Mouse (Mus musculus): ENCODE results near the gene Gad2.
"Not testable (repeated sequence)": the region's sequence is repeated elsewhere in the genome, so short reads cannot be mapped to it uniquely, and the experiment has no call there.

Gene Gad2

GRCm38 (mm10) chr2:22621828-22622731 lies at the start of gene Gad2:
Gene Gad2, plus strand, starts transcription at chr2:22622205.
- DNase-seq (ENCODE audit: low spot score) = no peak

GRCm38 (mm10) chr2:22587469-22588169 lies 34.4 kb upstream of the Gad2 start:
- not testable (repeated sequence) for DNase-seq (ENCODE audit: low spot score)

GRCm38 (mm10) chr2:22588170-22588541 lies 33.8 kb upstream of the Gad2 start:
- DNase-seq (ENCODE audit: low spot score) = not testable (repeated sequence)

- not testable (repeated sequence) for DNase-seq (ENCODE audit: low spot score)
Observed at GRCm38 (mm10) chr2:22588673-22589381, 33.2 kb upstream of the Gad2 start.

- DNase-seq (ENCODE audit: low spot score) = not testable (repeated sequence)
Observed at GRCm38 (mm10) chr2:22589382-22590205, 32.4 kb upstream of the Gad2 start.

GRCm38 (mm10) chr2:22590206-22590490 lies 31.9 kb upstream of the Gad2 start:
- no peak for DNase-seq (ENCODE audit: low spot score)

DNA sequence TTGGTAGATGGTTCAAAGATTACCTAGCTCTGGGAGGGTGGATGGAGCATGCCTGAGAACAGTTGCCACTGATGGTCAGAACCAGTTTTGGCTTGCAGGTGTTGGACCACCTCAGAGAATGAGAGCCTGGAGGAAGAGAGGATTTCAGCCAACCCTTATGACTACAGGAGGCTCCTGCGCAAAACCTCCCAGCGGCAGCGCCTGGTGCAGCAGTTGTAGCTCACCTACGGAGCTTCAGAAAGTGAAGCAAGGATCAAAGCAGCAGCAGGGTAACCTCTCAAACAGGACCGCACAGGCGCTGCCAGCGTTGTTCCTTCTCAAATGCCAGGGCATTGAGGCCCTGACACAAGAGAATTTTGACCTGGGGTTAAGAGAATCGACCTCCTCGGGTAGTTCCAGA lies 4.1 kb upstream of the Gad2 start:
- DNase-seq (ENCODE audit: low spot score) = no peak

GRCm38 (mm10) chr2:22619416-22619815 lies 2.6 kb upstream of the Gad2 start:
- no peak for DNase-seq (ENCODE audit: low spot score)

GRCm38 (mm10) chr2:22620030-22620429 lies 2.0 kb upstream of the Gad2 start:
- DNase-seq (ENCODE audit: low spot score) = no peak

DNA sequence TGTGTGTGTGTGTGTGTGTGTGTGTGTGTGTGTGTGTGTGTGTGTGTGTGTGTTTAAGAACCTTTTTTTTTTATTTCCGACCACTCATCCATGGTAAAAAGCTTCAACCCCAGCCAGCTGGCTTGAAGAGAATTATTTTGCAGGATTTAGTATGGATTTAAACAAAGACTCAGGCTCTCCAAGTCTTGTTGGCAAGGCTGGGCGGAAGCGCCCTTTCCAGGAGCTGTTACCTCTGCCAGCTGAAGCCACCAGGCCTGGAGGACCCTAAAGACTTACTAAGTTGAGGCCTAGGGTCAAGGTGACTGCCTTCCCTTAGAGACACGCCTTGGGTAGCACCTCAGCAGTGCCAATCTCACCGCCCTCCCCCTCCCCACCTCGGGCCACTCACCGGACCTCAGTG lies 1.5 kb upstream of the Gad2 start:
- DNase-seq (ENCODE audit: low spot score) = no peak

- DNase-seq (ENCODE audit: low spot score) = no peak
Observed at GRCm38 (mm10) chr2:22620978-22621827, 802 bp upstream of the Gad2 start.

DNA sequence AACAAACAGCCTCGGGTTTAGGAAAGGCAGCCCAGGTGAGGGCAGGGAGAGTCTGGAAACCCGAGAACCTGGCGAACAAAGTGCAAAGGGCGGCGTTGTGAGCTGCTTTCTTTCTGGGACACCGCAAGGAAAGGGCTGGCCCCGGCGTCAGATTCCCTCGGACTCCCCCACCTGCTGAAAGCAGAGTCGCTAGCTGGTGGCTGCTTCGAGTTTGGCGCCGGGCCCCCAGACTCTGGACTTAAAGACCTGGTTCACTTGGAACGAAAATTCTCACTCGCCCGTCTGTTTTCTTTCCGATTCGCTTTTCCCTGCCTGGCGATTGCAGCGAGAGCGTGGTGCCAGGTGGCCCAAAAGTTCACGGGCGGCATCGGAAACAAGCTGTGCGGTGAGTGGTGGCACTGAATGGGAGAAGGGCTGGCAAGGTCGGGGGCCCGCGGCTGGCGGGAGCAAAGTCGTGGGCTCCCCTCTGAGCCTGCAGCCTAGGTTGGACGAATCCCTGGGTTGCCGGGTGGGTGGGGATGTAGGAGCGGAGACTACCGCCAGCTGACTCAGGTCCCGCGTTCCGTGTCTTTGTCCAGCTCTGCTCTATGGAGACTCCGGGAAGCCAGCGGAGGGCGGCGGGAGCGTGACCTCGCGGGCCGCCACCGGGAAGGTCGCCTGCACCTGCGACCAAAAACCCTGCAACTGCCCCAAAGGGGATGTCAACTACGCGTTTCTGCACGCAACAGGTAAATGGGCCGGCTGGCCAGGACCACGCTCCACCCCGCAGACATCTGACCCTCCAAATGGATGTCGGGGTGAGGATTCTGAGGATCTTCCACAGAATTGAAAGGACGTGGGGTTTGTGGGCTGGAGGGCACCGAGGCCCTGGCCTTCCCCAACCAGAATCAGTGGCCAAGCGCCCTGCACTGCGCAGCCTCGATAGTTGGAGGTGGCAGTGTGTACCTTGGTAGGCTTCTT lies 1.4 kb downstream of the Gad2 start:
- no peak for DNase-seq (ENCODE audit: low spot score)

DNA sequence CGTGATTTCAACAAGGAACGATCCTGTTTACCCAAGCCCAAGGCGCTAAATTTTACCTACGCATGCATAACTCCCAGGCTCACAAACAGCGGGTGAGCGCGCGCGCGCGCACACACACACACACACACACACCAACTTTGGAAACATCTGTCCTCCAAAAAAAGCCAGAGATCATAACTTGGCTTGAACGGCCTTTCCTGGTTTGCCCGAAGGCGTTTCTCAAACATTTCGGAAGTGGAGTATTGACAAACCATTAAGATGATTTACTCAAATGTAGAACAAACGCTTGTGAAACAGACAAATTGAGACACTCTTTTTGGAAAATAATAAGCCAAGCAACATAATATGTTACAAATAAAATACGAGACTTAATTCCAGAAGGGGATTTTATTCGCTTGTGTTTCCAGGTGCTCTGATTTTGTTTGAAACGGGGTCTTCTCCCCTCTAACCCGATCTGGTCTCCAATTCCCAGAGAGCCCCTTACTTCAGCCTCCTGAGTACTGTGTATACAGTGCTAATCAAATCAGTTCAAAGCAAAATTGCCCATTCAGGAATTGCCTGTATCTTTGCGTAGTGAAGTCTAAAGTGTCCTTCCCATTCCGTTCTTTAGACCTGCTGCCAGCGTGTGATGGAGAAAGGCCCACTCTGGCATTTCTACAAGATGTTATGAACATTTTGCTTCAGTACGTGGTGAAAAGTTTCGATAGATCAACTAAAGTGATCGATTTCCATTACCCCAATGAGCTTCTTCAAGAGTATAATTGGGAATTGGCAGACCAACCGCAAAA lies 2.4 kb downstream of the Gad2 start:
- DNase-seq (ENCODE audit: low spot score) = no peak

- DNase-seq (ENCODE audit: low spot score) = no peak
Observed at GRCm38 (mm10) chr2:22625096-22625960, 3.3 kb downstream of the Gad2 start.

DNA sequence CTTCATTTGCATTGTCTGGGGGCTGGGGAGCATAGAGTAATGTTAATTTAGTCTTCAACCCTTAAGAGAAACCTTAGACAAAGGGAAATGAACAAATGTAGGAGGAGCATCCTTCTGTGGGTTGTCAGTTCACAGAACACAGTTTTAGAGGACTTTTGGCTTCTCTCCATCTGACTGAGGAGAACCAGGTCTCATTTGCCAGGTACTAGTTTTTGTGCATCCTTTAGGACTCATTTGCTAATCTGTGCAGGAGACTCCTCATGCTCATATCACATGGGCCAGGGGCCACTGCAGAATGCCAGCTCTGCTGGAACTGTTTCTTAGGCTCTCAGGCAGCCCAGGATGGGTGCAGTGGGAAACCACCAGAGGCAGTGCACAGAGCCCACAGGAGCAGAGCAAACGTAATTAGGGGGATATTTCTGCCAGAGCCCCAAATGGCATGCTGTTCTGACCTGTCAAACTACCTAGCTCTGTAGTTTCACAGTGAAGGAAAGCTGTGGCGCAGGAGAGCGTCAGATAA lies 5.2 kb downstream of the Gad2 start:
- no peak for DNase-seq (ENCODE audit: low spot score)

GRCm38 (mm10) chr2:22627819-22628432 lies 5.9 kb downstream of the Gad2 start:
- no peak for DNase-seq (ENCODE audit: low spot score)

- no peak for DNase-seq (ENCODE audit: low spot score)
Observed at GRCm38 (mm10) chr2:22634766-22635165, 12.8 kb downstream of the Gad2 start.

All from ovary, adult 18-20 months (tissue).